Mouse (Mus musculus): Measurements from ENCODE around the gene Tmem98.

- no peak for TF ChIP-seq CTCF (IDR thresholded peaks at IDR 0.05)
- no peak for TF ChIP-seq EP300 (IDR thresholded peaks at IDR 0.05)
Measured at GRCm38 (mm10) chr11:80868039-80868438, 58.1 kb downstream of the Tmem98 start.
